Comparison of ENCODE assay signal across 10 mouse cellular contexts in the genomic region with DNA sequence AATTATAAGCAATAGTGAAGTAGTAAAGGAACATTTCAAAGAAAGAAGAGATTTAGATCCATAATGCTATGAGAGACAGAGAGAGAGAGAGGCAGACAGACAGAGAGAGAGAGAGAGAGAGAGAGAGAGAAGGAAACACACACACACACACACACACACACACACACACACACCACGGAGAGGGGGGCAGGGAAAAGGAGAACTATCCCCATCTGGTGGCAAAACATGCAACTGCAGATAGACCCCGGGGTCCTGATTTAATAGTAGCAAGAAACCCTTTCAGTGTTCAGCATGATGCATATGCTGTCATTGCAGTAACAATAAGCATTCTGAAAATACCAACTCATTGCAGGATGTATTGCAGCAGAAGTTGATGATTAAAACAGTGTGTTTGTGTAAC.
DNase-seq lines count a peak whose midpoint lies in the region; ATAC-seq and TF ChIP-seq lines count a peak whose summit lies in the region.
"Had no signal": no experiment of that assay in that cellular context is flagged by ENCODE, and none has a peak within 500 bp of the region (broad histone marks: within the 10 kb centered on the region; RNA-seq: fewer than 3 reads in every experiment).

No protein-coding gene starts in this region.

- H3K9me3 ChIP-seq in hindbrain, embryonic 16.5 days (ENCODE audit: control insufficient read depth, low read length) = peaks cover 3% of the 10 kb centered on the region

- TF ChIP-seq POLR2A in cortical plate, adult 2 months (IDR thresholded peaks at IDR 0.05; ENCODE audit: extremely low read depth, insufficient read depth, low read length) = no peak

- H3K27ac ChIP-seq in cortical plate, adult 2 months (ENCODE audit: insufficient read depth, low read length) = no peak overlapping the region
- no peak overlapping the region for H3K27ac ChIP-seq in hindbrain, embryonic 16.5 days (ENCODE audit: low read depth, low read length)

- no peaks in the 10 kb centered on the region; the same call in 1 of the 2 replicates for H3K4me1 ChIP-seq in cortical plate, adult 2 months (ENCODE audit: control insufficient read depth, insufficient read depth, low read length)
- no peaks in the 10 kb centered on the region for H3K4me1 ChIP-seq in hindbrain, embryonic 16.5 days (ENCODE audit: control insufficient read depth, insufficient read depth, low read depth, low read length)

- no peak overlapping the region for H3K9ac ChIP-seq in hindbrain, embryonic 16.5 days (ENCODE audit: low read depth, low read length)

- H3K27me3 ChIP-seq in hindbrain, embryonic 16.5 days (replicated peaks; ENCODE audit: control insufficient read depth, insufficient read depth, low read length) = no peaks in the 10 kb centered on the region

- WGBS in hindbrain, embryonic 16.5 days = 24% methylated on average over 2 of the region's 2 CpGs

- peak; percentile 42; the same call in 1 of the 2 replicates for ATAC-seq in hindbrain, embryonic 16.5 days
- ATAC-seq in megakaryocyte progenitor cell, adult 5-6 weeks (replicated peaks; ENCODE audit: poor library complexity) = no peak
- ATAC-seq: intestine, embryonic 16.5 days had no signal

- peak; percentile 35 for TF ChIP-seq CTCF in cortical plate, adult 2 months (IDR thresholded peaks at IDR 0.05; ENCODE audit: extremely low read depth, insufficient read depth, low read length)

- no peak overlapping the region for H3K4me3 ChIP-seq in cortical plate, adult 2 months (ENCODE audit: insufficient read depth, low read length)
- H3K4me3 ChIP-seq in hindbrain, embryonic 16.5 days (ENCODE audit: low read length) = no peak overlapping the region

- peaks cover 4% of the 10 kb centered on the region for H3K36me3 ChIP-seq in hindbrain, embryonic 16.5 days (ENCODE audit: control insufficient read depth, insufficient read depth, low read length)

- DNase-seq in kidney, postnatal 10 days = peak; percentile 15
- no peak for DNase-seq in kidney, postnatal 14 days
- peak; percentile 36 for DNase-seq in ES-CJ7 (ENCODE audit: low read depth, low spot score)
- no peak for DNase-seq in right cerebral cortex, adult 2 months (ENCODE audit: low spot score in 2 of 2)
- no peak for DNase-seq in urinary bladder, postnatal 36 days (ENCODE audit: low spot score in 2 of 2)
- DNase-seq: cerebellum, postnatal 25 days had no signal

- H3K4me2 ChIP-seq in hindbrain, embryonic 16.5 days (ENCODE audit: low read length) = no peak overlapping the region

Comparison
In these comparisons a context has a peak if more than half of its experiments do, and no peak if none do; other contexts are left out.
1. DNase-seq: peak in kidney, postnatal 10 days (single experiment) and ES-CJ7 (single experiment); none in kidney, postnatal 14 days (single experiment), right cerebral cortex, adult 2 months (0 of 2) and urinary bladder, postnatal 36 days (0 of 2).